Mouse (Mus musculus): Measurements from ENCODE around the gene Acnat1.
"Not testable (repeated sequence)": the region's sequence is repeated elsewhere in the genome, so short reads cannot be mapped to it uniquely, and the experiment has no call there.

The Acnat1 gene

GRCm38 (mm10) chr4:49456171-49456570 is 17.5 kb downstream of the Acnat1 start:
- DNase-seq (ENCODE audit: low spot score), result no peak

GRCm38 (mm10) chr4:49451848-49452551 is 21.7 kb downstream of the Acnat1 start:
- DNase-seq (ENCODE audit: low spot score), result no peak

GRCm38 (mm10) chr4:49451133-49451847 is 22.4 kb downstream of the Acnat1 start:
- DNase-seq (ENCODE audit: low spot score), result not testable (repeated sequence)

- DNase-seq (ENCODE audit: low spot score), result not testable (repeated sequence)
These were observed 36.7 kb downstream of the Acnat1 start for GRCm38 (mm10) chr4:49436968-49437367.

- not testable (repeated sequence) for DNase-seq (ENCODE audit: low spot score)
These were observed 63.6 kb downstream of the Acnat1 start for GRCm38 (mm10) chr4:49410151-49410550.

GRCm38 (mm10) chr4:49407957-49408356 is 65.8 kb downstream of the Acnat1 start, which contains the start of gene Acnat2:
Acnat2 (minus strand) TSS chr4:49408151.
- not testable (repeated sequence) for DNase-seq (ENCODE audit: low spot score)
